In genomic region chr16:95834556-95835288, GRCm38 (mm10) we compare ENCODE assay signal across 10 mouse cellular contexts.
A peak's percentile ranks its signal among the peaks of the same experiment; 100 is the strongest.
DNase-seq lines count a peak whose midpoint lies in the region; ATAC-seq lines count a peak whose summit lies in the region.
"Had no signal": no experiment of that assay in that cellular context is flagged by ENCODE, and none has a peak within 500 bp of the region (broad histone marks: within the 10 kb centered on the region; RNA-seq: fewer than 3 reads in every experiment).

No protein-coding gene starts in this region.

- H3K36me3 ChIP-seq in heart, embryonic 10.5 days, result no peaks in the 10 kb centered on the region
- H3K36me3 ChIP-seq in lung, embryonic 16.5 days (ENCODE audit: control insufficient read depth, insufficient read depth, low read length), result no peaks in the 10 kb centered on the region
- no peaks in the 10 kb centered on the region for H3K36me3 ChIP-seq in neural tube, embryonic 15.5 days

- H3K27ac ChIP-seq in heart, embryonic 10.5 days, result peak overlapping the region; percentile 16; the same call in 1 of the 2 replicates
- peak overlapping the region; percentile 81 for H3K27ac ChIP-seq in lung, embryonic 16.5 days (ENCODE audit: low read length)
- peak overlapping the region; percentile 67; the same call in 1 of the 2 replicates for H3K27ac ChIP-seq in neural tube, embryonic 15.5 days (replicated peaks)

- no peaks in the 10 kb centered on the region for H3K9me3 ChIP-seq in heart, embryonic 10.5 days
- H3K9me3 ChIP-seq in lung, embryonic 16.5 days (ENCODE audit: control insufficient read depth, low read length), result no peaks in the 10 kb centered on the region
- H3K9me3 ChIP-seq in neural tube, embryonic 15.5 days (replicated peaks), result no peaks in the 10 kb centered on the region

- H3K4me1 ChIP-seq in heart, embryonic 10.5 days, result peaks cover 25% of the 10 kb centered on the region
- H3K4me1 ChIP-seq in lung, embryonic 16.5 days (replicated peaks; ENCODE audit: control insufficient read depth, insufficient read depth, low read length), result peaks cover 45% of the 10 kb centered on the region
- H3K4me1 ChIP-seq in neural tube, embryonic 15.5 days, result peaks cover 38% of the 10 kb centered on the region

- ATAC-seq in lung, embryonic 16.5 days (ENCODE audit: low read depth), result peak; percentile 47
- ATAC-seq in neural tube, embryonic 15.5 days (ENCODE audit: low FRiP score), result no peak
- ATAC-seq in CD4-positive, CD25-positive, alpha-beta regulatory T cell, adult 4 months, result no peak

- intact Hi-C loops in heart, postnatal 25 days (cut with DNase I), result loop anchor here (2.0 to 5.0 kb wide), 3 partner anchors 14 to 108 kb away; no protein-coding TSS in a partner anchor

- no peaks in the 10 kb centered on the region for H3K27me3 ChIP-seq in heart, embryonic 10.5 days (ENCODE audit: insufficient read depth, poor library complexity, severe bottlenecking)
- H3K27me3 ChIP-seq in lung, embryonic 16.5 days (ENCODE audit: control insufficient read depth, insufficient read depth, low read depth, low read length), result no peaks in the 10 kb centered on the region
- no peaks in the 10 kb centered on the region for H3K27me3 ChIP-seq in neural tube, embryonic 15.5 days (replicated peaks)
- H3K27me3 ChIP-seq: CH12.LX had no signal

- H3K9ac ChIP-seq in lung, embryonic 16.5 days (ENCODE audit: low read length), result 0 out of 2 replicates have a peak overlapping the region, but pooled peaks have one; percentile 0
- H3K9ac ChIP-seq in neural tube, embryonic 15.5 days (replicated peaks), result no peak overlapping the region

- no peak overlapping the region for H3K4me3 ChIP-seq in heart, embryonic 10.5 days
- no peak overlapping the region for H3K4me3 ChIP-seq in lung, embryonic 16.5 days (ENCODE audit: low read length)
- H3K4me3 ChIP-seq in neural tube, embryonic 15.5 days (replicated peaks), result no peak overlapping the region

- no peak for DNase-seq in heart, embryonic 10.5 days (ENCODE audit: low spot score)
- DNase-seq in heart, postnatal 25 days (ENCODE audit: low spot score), result no peak
- DNase-seq in lung, postnatal 14 days, result no peak
- peak; percentile 65 for DNase-seq in fibroblast of lung, adult 2 months (ENCODE audit: low read depth)
- DNase-seq in cerebellum, postnatal 14 days, result no peak

- 65% methylated on average over 11 of the region's 11 CpGs for WGBS in heart, embryonic 10.5 days
- 37% methylated on average over 11 of the region's 11 CpGs for WGBS in lung, embryonic 16.5 days
- WGBS in neural tube, embryonic 15.5 days, result 34% methylated on average over 11 of the region's 11 CpGs

- H3K4me2 ChIP-seq in lung, embryonic 16.5 days (ENCODE audit: low read depth, low read length), result no peak overlapping the region
- no peak overlapping the region for H3K4me2 ChIP-seq in neural tube, embryonic 15.5 days
- H3K4me2 ChIP-seq: midbrain, embryonic 11.5 days had no signal

Comparison
In these comparisons a context has a peak if more than half of its experiments do, and no peak if none do; other contexts are left out.
1. H3K27ac ChIP-seq: peak in every context shown above with its lines; median percentile 81 in lung, embryonic 16.5 days; 67 in neural tube, embryonic 15.5 days; 16 in heart, embryonic 10.5 days.